Mouse (Mus musculus): ENCODE results near the gene Noc4l. TPM values are rescaled to one million over a fixed set of nuclear protein-coding genes. Genes with fewer than 3 reads are reported as not detected.

The Noc4l gene
- 10 to 100 TPM; 19.3 to 21.0 TPM for total RNA-seq (2021)

- DNase-seq = peak; percentile 97
Measured at GRCm38 (mm10) chr5:110652719-110653648, at the start of gene Noc4l, which contains the start of gene Ddx51. TSS of gene Noc4l (minus strand) at chr5:110653417. TSS of gene Ddx51 (plus strand) at chr5:110653451.

GRCm38 (mm10) chr5:110698617-110699016, 45.4 kb upstream of the Noc4l start:
- DNase-seq = no peak

GRCm38 (mm10) chr5:110682041-110682440, 28.8 kb upstream of the Noc4l start:
- DNase-seq = no peak

GRCm38 (mm10) chr5:110665486-110666121, 12.4 kb upstream of the Noc4l start:
- no peak for DNase-seq

- no peak for DNase-seq
Measured at GRCm38 (mm10) chr5:110664750-110665269, 11.6 kb upstream of the Noc4l start.

GRCm38 (mm10) chr5:110664041-110664440, 10.8 kb upstream of the Noc4l start:
- no peak for DNase-seq

GRCm38 (mm10) chr5:110659682-110660081, 6.5 kb upstream of the Noc4l start:
- DNase-seq = no peak

GRCm38 (mm10) chr5:110653686-110654085, 469 bp upstream of the Noc4l start:
- no peak for DNase-seq

GRCm38 (mm10) chr5:110646377-110646776, 6.8 kb downstream of the Noc4l start:
- DNase-seq = no peak

GRCm38 (mm10) chr5:110639459-110639858, 13.8 kb downstream of the Noc4l start:
- DNase-seq = peak; percentile 79

GRCm38 (mm10) chr5:110638306-110639074, 14.7 kb downstream of the Noc4l start:
- DNase-seq = no peak

- no peak for DNase-seq
Measured at GRCm38 (mm10) chr5:110635951-110636707, 17.1 kb downstream of the Noc4l start.

- DNase-seq = no peak
Measured at GRCm38 (mm10) chr5:110629525-110630120, 23.6 kb downstream of the Noc4l start.

GRCm38 (mm10) chr5:110628156-110628555, 25.1 kb downstream of the Noc4l start:
- no peak for DNase-seq

GRCm38 (mm10) chr5:110627351-110627750, 25.9 kb downstream of the Noc4l start:
- no peak for DNase-seq

GRCm38 (mm10) chr5:110624319-110624718, 28.9 kb downstream of the Noc4l start:
- no peak for DNase-seq

- no peak for DNase-seq
Measured at GRCm38 (mm10) chr5:110619226-110619625, 34.0 kb downstream of the Noc4l start.

GRCm38 (mm10) chr5:110611435-110612158, 41.6 kb downstream of the Noc4l start:
- DNase-seq = no peak

- DNase-seq = no peak
Measured at GRCm38 (mm10) chr5:110610484-110610883, 42.7 kb downstream of the Noc4l start.

- DNase-seq = no peak
Measured at GRCm38 (mm10) chr5:110609868-110610267, 43.3 kb downstream of the Noc4l start.

- no peak for DNase-seq
Measured at GRCm38 (mm10) chr5:110609425-110609824, 43.8 kb downstream of the Noc4l start.

Data from heart, postnatal 4 days (tissue).